Comparison of ENCODE assay signal across 9 mouse cellular contexts in genomic region chr10:73096531-73097135, GRCm38 (mm10). TPM values are rescaled to one million over a fixed set of nuclear protein-coding genes. Genes with fewer than 3 reads are reported as not detected.
DNase-seq lines count a peak whose midpoint lies in the region; ATAC-seq and TF ChIP-seq lines count a peak whose summit lies in the region.
"Had no signal": no experiment of that assay in that cellular context is flagged by ENCODE, and none has a peak within 500 bp of the region (broad histone marks: within the 10 kb centered on the region; RNA-seq: fewer than 3 reads in every experiment).

No protein-coding gene starts in this region.

- H3K27ac ChIP-seq in heart, embryonic 12.5 days (ENCODE audit: poor library complexity, severe bottlenecking) = no peak overlapping the region
- no peak overlapping the region for H3K27ac ChIP-seq in heart, adult 2 months

- TF ChIP-seq POLR2A in heart, adult 2 months (IDR thresholded peaks at IDR 0.05; ENCODE audit: insufficient read depth, low read depth, low read length) = no peak

- H3K4me2 ChIP-seq in heart, embryonic 12.5 days = peak overlapping the region; percentile 66

- H3K9me3 ChIP-seq in heart, embryonic 12.5 days (replicated peaks) = no peaks in the 10 kb centered on the region

- ATAC-seq in heart, embryonic 12.5 days (ENCODE audit: insufficient number of reproducible peaks, low FRiP score) = no peak
- ATAC-seq in inflammation-experienced regulatory T-cells, adult 6 months = no peak

- no peaks in the 10 kb centered on the region for H3K79me2 ChIP-seq in heart, adult 2 months (replicated peaks; ENCODE audit: control insufficient read depth, insufficient read depth, low read length)

- peak overlapping the region; percentile 34 for H3K4me3 ChIP-seq in heart, embryonic 12.5 days
- no peak overlapping the region for H3K4me3 ChIP-seq in heart, adult 2 months

- under 1% methylated on average over 17 of the region's 17 CpGs for WGBS in heart, embryonic 12.5 days
- 4% methylated on average over 17 of the region's 17 CpGs for WGBS in heart, adult 2 months

- H3K4me1 ChIP-seq in heart, embryonic 12.5 days (replicated peaks) = peaks cover 13% of the 10 kb centered on the region
- no peaks in the 10 kb centered on the region for H3K4me1 ChIP-seq in heart, adult 2 months (ENCODE audit: control insufficient read depth, insufficient read depth, low read length)

- H3K36me3 ChIP-seq in heart, embryonic 12.5 days = no peaks in the 10 kb centered on the region
- no peaks in the 10 kb centered on the region for H3K36me3 ChIP-seq in heart, adult 2 months (ENCODE audit: control insufficient read depth, insufficient read depth, low read length)

- H3K9ac ChIP-seq in heart, embryonic 12.5 days = no peak overlapping the region
- H3K9ac ChIP-seq in heart, adult 2 months (ENCODE audit: low read depth, low read length) = no peak overlapping the region

- intact Hi-C loops in heart, adult 2 months (cut with DNase I) = no loop called here
- intact Hi-C loops in left cerebral cortex, postnatal 36 days (cut with DNase I) = loop anchor here (5.0 to 10.0 kb wide), 3 partner anchors 444 to 1614 kb away; partner anchors contain the start of gene Zwint

- no peak for DNase-seq in heart, adult 2 months
- DNase-seq in cerebellum, postnatal 14 days = peak; percentile 76 to 81
- DNase-seq in frontal cortex, postnatal 14 days (ENCODE audit: low spot score in 2 of 2) = peak; percentile 38 to 59
- peak; percentile 75 to 81 for DNase-seq in left cerebral cortex, postnatal 36 days (ENCODE audit: low spot score in 2 of 2)
- peak; percentile 79 to 81 for DNase-seq in right cerebral cortex, adult 2 months (ENCODE audit: low spot score in 2 of 2)
- DNase-seq in urinary bladder, postnatal 10 days (ENCODE audit: low spot score) = no peak

- no peak for TF ChIP-seq EP300 in heart, adult 2 months (IDR thresholded peaks at IDR 0.05; ENCODE audit: insufficient read depth, low read depth, low read length)

- no peak for TF ChIP-seq CTCF in heart, adult 2 months (IDR thresholded peaks at IDR 0.05)

- peaks cover 64% of the 10 kb centered on the region for H3K27me3 ChIP-seq in heart, embryonic 12.5 days (replicated peaks)
- peaks cover 5% of the 10 kb centered on the region for H3K27me3 ChIP-seq in heart, adult 2 months (ENCODE audit: control insufficient read depth, insufficient read depth, low read length)
- H3K27me3 ChIP-seq: CH12.LX had no signal

RNA-seq across cellular contexts. Expression of gene Pcdh15, which starts 2.5 kb away (rescaled TPM):
- polyA plus RNA-seq in heart, embryonic 12.5 days (2016; fragmentation: Nextera tagmentation; extraction: Ambion mirVana) = 0.35 and 0.47 TPM in 2 replicates
- total RNA-seq in heart, adult 2 months (2021) = under 1 TPM; 0.61 to 0.89 TPM
- polyA plus RNA-seq in heart, adult 2 months (2012; rRNA removed) = 0.44 and 0.68 TPM in 2 replicates
- 10 to 100 TPM; 22.4 to 33.8 TPM for total RNA-seq in left cerebral cortex, postnatal 36 days (2021)
- under 1 TPM in 1 of 3 experiments, not detected in 2; 0.32 TPM for polyA plus RNA-seq in inflammation-experienced regulatory T-cells, adult 6 months (2017; shearing (Covaris generic))
- total RNA-seq: CH12.LX had no signal

Comparison
In these comparisons a context has a peak if more than half of its experiments do, and no peak if none do; other contexts are left out.
1. DNase-seq: peak in cerebellum, postnatal 14 days (2 of 2), frontal cortex, postnatal 14 days (2 of 2), left cerebral cortex, postnatal 36 days (2 of 2) and right cerebral cortex, adult 2 months (2 of 2); none in heart, adult 2 months (0 of 2) and urinary bladder, postnatal 10 days (single experiment).